Mouse (Mus musculus) spleen, adult 2 months (tissue): ENCODE results near the gene Cdc42bpa.

Experiments used
- CTCF ChIP-seq: fragments of 200-500 bp; IDR thresholded peaks from 2 replicates; pipeline ENCODE4 v1.5.1; 2011; ENCODE audit warnings: mild to moderate bottlenecking, inconsistent platforms; ENCODE audit not compliant: insufficient read depth, insufficient read length, insufficient replicate concordance; ENCODE audit errors: extremely low read depth
- POLR2A ChIP-seq: fragments of 200-500 bp; IDR thresholded peaks from 2 replicates; pipeline ENCODE4 v1.6.1; 2011; ENCODE audit warnings: low read depth, low read length, inconsistent platforms

- TF ChIP-seq CTCF (no peak), POLR2A (no peak)
Observed at GRCm38 (mm10) chr1:180160545-180160944, 200.3 kb downstream of the Cdc42bpa start.
